Mouse (Mus musculus) lung, postnatal 4 days (tissue): ENCODE measurements at regions not wholly inside any gene's neighbourhood (a gene's known extent, or its start where the extent isn't known, plus 50 kb on each side); places are given as distances from the start of the nearest gene placed in this dataset.
"Not testable (repeated sequence)": the region's sequence is repeated elsewhere in the genome, so short reads cannot be mapped to it uniquely, and the experiment has no call there.

Source experiments
- DNase-seq, 2 experiments: peaks; one replicate each; pipeline ENCODE4 v3.0.0; 2021

DNA sequence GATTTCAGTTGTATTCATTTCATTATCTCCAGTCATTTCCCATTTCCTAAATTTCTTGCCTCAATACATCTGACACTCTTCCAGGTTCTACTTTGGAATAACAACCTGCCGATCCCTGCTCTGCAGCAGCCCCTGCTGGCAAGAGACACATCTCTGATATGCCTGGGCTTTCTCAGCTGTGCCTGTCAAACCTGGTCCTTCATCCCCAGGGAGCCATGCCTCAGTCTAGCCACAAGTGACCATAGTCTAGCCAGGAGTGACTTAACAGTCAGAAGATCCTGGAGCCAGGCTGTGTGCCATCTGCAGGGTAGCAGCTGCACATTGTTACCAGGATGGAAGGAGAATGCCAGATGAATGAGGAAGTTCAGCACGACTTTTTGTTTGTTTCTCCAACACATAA is 833.2 kb downstream of the Diaph3 start:
- DNase-seq: peak; percentile 67 to 73

DNA sequence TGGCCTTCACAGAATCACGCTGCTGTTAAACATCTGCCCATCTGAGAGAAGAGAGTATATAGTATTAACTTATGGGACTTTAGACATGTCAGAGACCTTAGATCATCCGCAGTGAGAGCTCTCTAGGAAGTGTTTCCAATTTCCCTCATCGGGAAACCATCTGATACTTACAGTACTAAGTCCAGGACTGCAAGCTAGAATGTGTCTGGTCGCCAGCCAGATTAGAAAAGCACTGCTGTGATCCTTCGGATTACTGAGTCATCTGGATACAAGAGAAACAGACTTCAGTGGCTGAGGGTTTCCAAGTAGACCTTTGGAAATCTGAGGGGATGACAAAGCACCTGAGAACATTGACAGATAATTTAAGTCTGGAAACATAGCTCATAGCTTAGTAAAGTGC is 839.4 kb downstream of the Diaph3 start:
- DNase-seq: no peak

GRCm38 (mm10) chr14:86300811-86301210 is 840.2 kb downstream of the Diaph3 start:
- no peak for DNase-seq

DNA sequence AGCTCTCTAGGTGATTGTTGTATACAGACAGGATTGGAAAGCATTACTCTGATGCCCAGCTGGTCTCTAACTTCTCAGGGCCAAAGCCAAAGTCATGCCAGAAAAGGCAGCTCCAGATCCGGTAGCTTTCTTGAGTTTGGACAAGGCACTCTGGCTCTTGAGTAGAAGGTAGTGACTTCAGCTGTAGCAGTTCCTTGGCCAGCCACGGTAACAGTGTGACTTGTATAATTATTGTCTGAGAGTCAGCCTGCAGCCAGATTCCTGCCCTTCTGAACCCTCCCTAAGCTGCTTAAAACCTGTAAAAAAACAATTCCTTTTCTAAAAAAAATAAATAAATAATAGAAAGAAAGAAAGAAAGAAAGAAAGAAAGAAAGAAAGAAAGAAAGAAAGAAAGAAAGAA is 843.0 kb downstream of the Diaph3 start:
- no peak for DNase-seq

GRCm38 (mm10) chr14:86294606-86295005 is 846.4 kb downstream of the Diaph3 start:
- DNase-seq: not testable (repeated sequence)

- DNase-seq: no peak
Observed at GRCm38 (mm10) chr14:86293804-86294203, 847.2 kb downstream of the Diaph3 start.

DNA sequence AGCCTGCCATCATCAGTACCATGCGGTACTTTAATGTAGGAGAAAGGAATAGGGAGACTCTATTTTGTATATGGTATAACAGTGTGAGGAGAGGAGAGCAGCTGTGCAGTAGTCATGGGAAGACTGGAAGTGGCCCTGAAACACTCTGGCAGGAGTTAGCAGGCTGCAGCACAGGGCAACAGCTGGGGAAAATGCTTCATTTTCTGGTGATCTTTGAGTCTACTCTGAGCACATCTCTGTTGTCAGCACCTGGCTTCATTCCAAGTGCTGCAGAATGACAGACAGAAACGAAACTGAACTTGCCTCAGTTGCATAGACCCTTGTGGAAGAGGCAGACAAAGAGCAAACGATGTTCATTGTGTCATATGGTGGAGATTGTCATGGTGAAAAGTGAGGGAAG is 847.7 kb downstream of the Diaph3 start:
- DNase-seq: no peak

GRCm38 (mm10) chr14:86290556-86290955 is 850.5 kb downstream of the Diaph3 start:
- DNase-seq: no peak

- DNase-seq: no peak
Observed at GRCm38 (mm10) chr14:86261640-86262230, 879.3 kb downstream of the Diaph3 start.

- DNase-seq: no peak
Observed at GRCm38 (mm10) chr14:86254196-86254595, 886.8 kb downstream of the Diaph3 start.

DNA sequence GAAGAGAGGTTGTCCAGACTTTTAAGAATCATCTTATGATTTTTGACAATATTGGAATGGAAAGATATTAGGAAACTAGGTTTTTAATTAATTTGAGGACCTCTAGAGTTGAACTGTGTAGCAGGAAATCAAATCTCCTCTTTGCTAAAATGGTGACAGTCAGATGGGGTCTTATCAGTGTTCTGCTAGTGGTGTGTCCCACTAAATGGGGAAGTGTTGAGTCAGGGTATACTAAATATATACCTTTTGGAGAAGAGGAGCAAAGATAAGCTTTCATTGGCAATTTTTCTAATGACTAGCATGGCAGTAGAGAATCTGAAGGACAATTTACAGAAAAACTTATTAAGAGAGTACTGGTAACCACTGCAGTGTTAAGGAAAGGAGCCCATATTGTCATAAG is 889.4 kb downstream of the Diaph3 start:
- DNase-seq: no peak

- DNase-seq: no peak
Observed at GRCm38 (mm10) chr14:86247686-86248085, 893.3 kb downstream of the Diaph3 start.

GRCm38 (mm10) chr14:86246770-86247169 is 894.3 kb downstream of the Diaph3 start:
- DNase-seq: no peak

- no peak for DNase-seq
Observed at GRCm38 (mm10) chr14:86243662-86244061, 897.4 kb downstream of the Diaph3 start.

- no peak for DNase-seq
Observed at GRCm38 (mm10) chr14:86242836-86243235, 898.2 kb downstream of the Diaph3 start.

- DNase-seq: no peak
Observed at GRCm38 (mm10) chr14:86239090-86239489, 901.9 kb downstream of the Diaph3 start.

DNA sequence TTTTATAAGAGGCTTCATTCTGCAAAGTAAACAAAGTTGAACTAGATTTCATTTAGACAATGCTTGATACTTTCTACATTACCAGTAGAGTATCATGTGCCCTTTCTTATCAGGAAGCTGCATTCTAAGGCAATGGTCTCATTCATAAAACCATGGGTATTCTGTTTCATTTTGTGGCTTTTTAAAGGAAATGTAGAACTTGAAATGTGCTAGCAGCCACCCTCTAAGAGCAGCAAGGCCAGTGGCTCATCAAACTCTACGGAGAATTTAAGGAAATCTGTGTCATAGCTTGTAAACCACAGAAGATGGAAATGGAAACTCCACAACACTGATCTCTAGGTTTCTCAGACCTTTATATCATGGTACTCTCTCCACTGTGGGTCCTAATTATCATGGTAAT is 907.7 kb downstream of the Diaph3 start:
- DNase-seq: no peak

GRCm38 (mm10) chr14:86230609-86231008 is 910.4 kb downstream of the Diaph3 start:
- DNase-seq: no peak

- DNase-seq: no peak
Observed at GRCm38 (mm10) chr14:86229755-86230154, 911.3 kb downstream of the Diaph3 start.

- DNase-seq: no peak
Observed at GRCm38 (mm10) chr14:86215711-86216110, 925.3 kb downstream of the Diaph3 start.

DNA sequence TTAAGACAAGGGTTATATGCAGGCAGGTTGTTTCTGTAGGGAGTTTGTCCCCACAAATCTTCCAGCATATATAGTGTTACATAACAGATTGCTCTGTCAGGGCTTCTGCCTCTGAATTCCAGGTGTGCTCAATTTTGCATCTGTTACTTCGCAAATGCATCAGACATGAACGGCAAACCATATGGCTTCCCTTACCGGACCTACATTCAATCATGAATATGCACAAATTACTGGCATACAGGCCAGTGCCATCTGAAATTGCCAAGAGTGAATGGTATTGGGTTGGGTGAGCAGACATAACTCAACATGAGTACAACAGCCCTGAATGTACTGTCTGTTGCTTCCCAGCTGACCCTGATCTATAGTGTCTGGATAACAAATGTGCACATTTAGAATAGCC is 929.4 kb downstream of the Diaph3 start:
- no peak for DNase-seq

GRCm38 (mm10) chr14:86204582-86204981 is 936.5 kb downstream of the Diaph3 start:
- DNase-seq: no peak

DNA sequence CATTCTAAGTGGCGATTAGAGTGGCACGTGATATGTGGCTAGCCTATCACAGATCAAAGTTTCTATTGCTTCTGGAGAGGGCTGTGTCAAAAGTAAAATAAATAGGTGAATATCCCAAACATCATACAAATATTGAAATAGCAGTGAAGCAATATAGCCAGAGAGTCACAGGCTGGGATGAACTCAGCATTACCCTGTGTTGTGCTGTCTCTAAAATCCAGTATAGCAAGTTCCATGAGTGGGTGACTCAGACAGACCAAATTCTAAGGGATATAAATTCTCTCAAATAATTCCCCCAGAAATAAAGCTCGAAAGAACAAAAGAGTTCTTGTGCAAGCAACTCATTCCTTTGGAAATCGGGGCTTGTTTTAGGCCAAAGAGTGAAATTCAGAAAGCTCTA is 943.2 kb downstream of the Diaph3 start:
- no peak for DNase-seq

GRCm38 (mm10) chr14:86184663-86185381 is 956.2 kb downstream of the Diaph3 start:
- peak in 1 of 2 experiments; percentile 23 for DNase-seq

- no peak for DNase-seq
Observed at GRCm38 (mm10) chr14:86178517-86178916, 962.5 kb downstream of the Diaph3 start.
